Mouse (Mus musculus) heart, embryonic 14.5 days (tissue): ENCODE measurements around the gene Grin3b. TPM values are rescaled to one million over a fixed set of nuclear protein-coding genes. Genes with fewer than 3 reads are reported as not detected.
"Not testable (repeated sequence)": the region's sequence is repeated elsewhere in the genome, so short reads cannot be mapped to it uniquely, and the experiment has no call there.

ENCODE experiments used
- ATAC-seq: fragments of 200-750 bp; cut with Nextera tagmentation; 2 replicates; pipeline ENCODE4 v1.8.0; 2017; ENCODE audit warnings: low read depth, moderate TSS enrichment; ENCODE audit not compliant: insufficient number of reproducible peaks, insufficient read depth, low FRiP score
- H3K27ac ChIP-seq, 2 experiments: fragments of 200-500 bp in 1 of 2; fragments of 300-500 bp in 1 of 2; sonication (generic) in 1 of 2; replicated peaks in 1 of 2; 2 replicates each; pipeline ENCODE4 v1.5.1; 2012 to 2014; ENCODE audit warnings: low read depth in 2 of 2, low read length in 2 of 2, control low read depth in 1 of 2, mild to moderate bottlenecking in 1 of 2, mixed read lengths in 1 of 2; ENCODE audit not compliant: control insufficient read depth in 1 of 2, insufficient read depth in 1 of 2
- H3K27me3 ChIP-seq: fragments of 300-500 bp; sonication (generic); 2 replicates; pipeline ENCODE4 v1.6.1; 2014; ENCODE audit warnings: mild to moderate bottlenecking, low read length, control low read depth; ENCODE audit not compliant: control insufficient read depth, insufficient read depth
- H3K36me3 ChIP-seq: fragments of 300-500 bp; sonication (generic); 2 replicates; pipeline ENCODE4 v1.6.1; 2014; ENCODE audit warnings: mild to moderate bottlenecking, control low read depth, low read length, mixed read lengths; ENCODE audit not compliant: control insufficient read depth, insufficient read depth
- H3K4me1 ChIP-seq, 2 experiments: fragments of 200-500 bp in 1 of 2; fragments of 300-500 bp in 1 of 2; sonication (generic) in 1 of 2; 2 replicates each; pipeline ENCODE4 v1.6.1; 2012 to 2014; ENCODE audit warnings: low read length in 2 of 2, control low read depth in 1 of 2, mixed read lengths in 1 of 2; ENCODE audit not compliant: control insufficient read depth in 2 of 2, insufficient read depth in 2 of 2
- H3K4me2 ChIP-seq: fragments of 300-500 bp; sonication (generic); 2 replicates; pipeline ENCODE4 v1.6.1; 2014; ENCODE audit warnings: mild to moderate bottlenecking, low read length
- H3K4me3 ChIP-seq, 2 experiments: fragments of 200-500 bp in 1 of 2; fragments of 300-500 bp in 1 of 2; sonication (generic) in 1 of 2; 2 replicates each; pipeline ENCODE4 v1.5.1; 2012 to 2014; ENCODE audit warnings: low read length in 2 of 2, mild to moderate bottlenecking in 2 of 2, control low read depth in 1 of 2, low read depth in 1 of 2, moderate library complexity in 1 of 2; ENCODE audit not compliant: control insufficient read depth in 1 of 2, insufficient read depth in 1 of 2
- H3K9ac ChIP-seq: fragments of 300-500 bp; sonication (generic); 2 replicates; pipeline ENCODE4 v1.6.1; 2014; ENCODE audit warnings: mild to moderate bottlenecking, low read length
- H3K9me3 ChIP-seq: fragments of 300-500 bp; sonication (generic); 2 replicates; pipeline ENCODE4 v1.6.1; 2016; ENCODE audit warnings: low read length, control low read depth; ENCODE audit not compliant: control insufficient read depth
- WGBS: fragments of 180-500 bp; shearing (Covaris S2); extraction: QIAGEN DNeasy Blood & Tissue Kit; methylation state at CpG from one replicate; pipeline ENCODE4 v1.1.7; 2014; 5-methylcytosine and 5-hydroxymethylcytosine counted together
- polyA plus RNA-seq: library from polyadenylated mRNA; unstranded; fragments of >200 nt; fragmentation: Nextera tagmentation; extraction: Ambion mirVana; gene quantifications from 2 replicates; pipeline ENCODE4 v1.2.1, GENCODE M21; 2014

The Grin3b gene
- polyA plus RNA-seq, 1 experiment from 2014 or later, result 0.18 TPM

DNA sequence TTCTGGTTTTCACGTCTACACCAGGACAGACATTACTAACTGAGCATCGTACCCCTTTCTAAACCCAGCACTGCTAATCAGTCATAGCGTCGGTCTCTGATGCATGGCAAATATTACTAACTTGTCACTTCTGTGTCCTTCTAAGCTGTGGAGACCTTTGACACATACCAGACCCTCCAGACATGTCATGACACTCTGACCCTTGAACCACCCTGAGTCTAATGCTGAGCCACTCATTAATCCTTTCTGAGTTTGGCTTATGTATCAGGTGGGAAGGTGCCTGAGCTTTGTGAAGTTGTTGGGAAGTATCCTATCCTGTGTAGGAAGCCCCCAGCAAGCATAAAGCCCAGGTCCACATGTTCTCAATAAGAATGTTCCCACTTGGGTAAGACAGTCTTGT lies 20.6 kb upstream of the Grin3b start:
- 60% methylated on average over 4 of the region's 4 CpGs for WGBS
- H3K4me3 ChIP-seq, result no peak overlapping the region
- no peaks in the 10 kb centered on the region for H3K27me3 ChIP-seq
- no peaks in the 10 kb centered on the region for H3K9me3 ChIP-seq
- ATAC-seq, result no peak
- no peak overlapping the region for H3K27ac ChIP-seq
- H3K9ac ChIP-seq, result no peak overlapping the region
- H3K4me1 ChIP-seq, result peaks cover 20% of the 10 kb centered on the region in 2 experiments
- H3K36me3 ChIP-seq, result peaks cover 52% of the 10 kb centered on the region
- no peak overlapping the region for H3K4me2 ChIP-seq

DNA sequence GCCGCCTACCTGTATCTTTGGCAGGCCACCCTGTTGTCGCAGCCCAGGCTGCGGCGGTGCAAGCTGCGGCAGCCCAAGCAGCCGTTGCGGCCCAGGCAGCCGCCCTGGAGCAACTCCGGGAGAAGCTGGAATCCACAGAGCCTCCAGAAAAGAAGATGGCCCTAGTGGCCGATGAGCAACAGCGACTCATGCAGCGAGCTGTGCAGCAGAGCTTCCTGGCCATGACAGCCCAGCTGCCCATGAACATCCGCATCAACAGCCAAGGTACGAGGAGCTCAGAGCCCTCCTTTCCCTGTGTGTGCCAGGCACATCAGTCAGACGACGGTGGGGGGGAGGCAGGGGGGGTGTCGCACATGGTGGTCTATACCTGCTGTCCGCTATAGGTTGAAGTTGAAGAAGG lies 19.9 kb upstream of the Grin3b start:
- no peaks in the 10 kb centered on the region for H3K9me3 ChIP-seq
- 82% methylated on average over 18 of the region's 18 CpGs for WGBS
- peaks cover 52% of the 10 kb centered on the region for H3K36me3 ChIP-seq
- no peak for ATAC-seq
- H3K4me2 ChIP-seq, result no peak overlapping the region
- no peaks in the 10 kb centered on the region for H3K27me3 ChIP-seq
- H3K9ac ChIP-seq, result no peak overlapping the region
- H3K4me1 ChIP-seq, result peaks cover 13 to 16% of the 10 kb centered on the region in 2 experiments
- no peak overlapping the region for H3K4me3 ChIP-seq
- no peak overlapping the region for H3K27ac ChIP-seq

DNA sequence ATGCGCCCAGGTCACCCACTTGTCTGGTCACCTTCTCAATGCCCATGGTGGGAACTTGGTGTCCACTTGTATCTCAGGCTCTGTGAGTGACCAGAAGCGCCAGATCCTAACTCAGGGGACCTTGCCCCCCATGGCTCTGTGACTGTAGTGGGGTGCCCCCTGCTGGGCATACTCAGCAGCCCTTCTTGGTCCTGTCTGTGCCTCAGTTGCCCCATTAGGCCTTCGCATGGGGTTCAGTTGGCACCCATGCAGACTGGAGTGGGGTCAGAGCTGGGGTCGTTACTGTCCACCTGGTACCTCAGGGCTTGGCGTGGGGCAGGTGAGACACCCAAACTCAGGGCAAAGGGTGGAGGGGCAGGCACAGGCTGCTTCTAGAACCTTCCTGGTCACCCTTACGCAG lies 16.6 kb upstream of the Grin3b start:
- no peak overlapping the region for H3K27ac ChIP-seq
- ATAC-seq, result no peak
- no peaks in the 10 kb centered on the region for H3K27me3 ChIP-seq
- H3K4me1 ChIP-seq, result no peaks in the 10 kb centered on the region
- no peaks in the 10 kb centered on the region for H3K9me3 ChIP-seq
- WGBS, result 83% methylated on average over 6 of the region's 6 CpGs
- no peak overlapping the region for H3K9ac ChIP-seq
- H3K36me3 ChIP-seq, result peaks cover 43% of the 10 kb centered on the region
- no peak overlapping the region for H3K4me2 ChIP-seq
- H3K4me3 ChIP-seq, result no peak overlapping the region

DNA sequence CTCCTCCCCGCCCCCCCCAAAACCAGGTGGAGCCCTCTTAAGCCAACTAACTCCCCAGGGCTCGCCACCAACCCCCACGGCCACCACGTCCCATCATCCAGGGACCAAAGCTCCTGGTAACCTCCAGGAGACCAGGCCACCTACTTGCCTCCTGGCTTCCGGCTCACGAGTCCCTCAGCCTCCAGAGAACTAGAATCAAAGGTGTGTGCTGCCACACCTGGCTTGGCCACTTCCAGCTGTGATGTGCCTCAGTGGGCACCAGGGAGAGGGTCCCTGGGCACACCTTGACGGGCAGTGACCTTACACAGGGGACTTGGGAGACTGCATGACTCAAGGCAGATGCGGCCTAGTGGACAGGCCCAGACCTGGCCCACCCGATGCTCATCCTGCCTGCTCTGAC lies 14.8 kb upstream of the Grin3b start:
- H3K9me3 ChIP-seq, result no peaks in the 10 kb centered on the region
- H3K36me3 ChIP-seq, result peaks cover 25% of the 10 kb centered on the region
- H3K9ac ChIP-seq, result no peak overlapping the region
- H3K27me3 ChIP-seq, result no peaks in the 10 kb centered on the region
- H3K4me2 ChIP-seq, result no peak overlapping the region
- ATAC-seq, result no peak
- 68% methylated on average over 9 of the region's 9 CpGs for WGBS
- H3K27ac ChIP-seq, result no peak overlapping the region
- H3K4me3 ChIP-seq, result no peak overlapping the region
- peaks cover 2% of the 10 kb centered on the region in 2 experiments for H3K4me1 ChIP-seq

DNA sequence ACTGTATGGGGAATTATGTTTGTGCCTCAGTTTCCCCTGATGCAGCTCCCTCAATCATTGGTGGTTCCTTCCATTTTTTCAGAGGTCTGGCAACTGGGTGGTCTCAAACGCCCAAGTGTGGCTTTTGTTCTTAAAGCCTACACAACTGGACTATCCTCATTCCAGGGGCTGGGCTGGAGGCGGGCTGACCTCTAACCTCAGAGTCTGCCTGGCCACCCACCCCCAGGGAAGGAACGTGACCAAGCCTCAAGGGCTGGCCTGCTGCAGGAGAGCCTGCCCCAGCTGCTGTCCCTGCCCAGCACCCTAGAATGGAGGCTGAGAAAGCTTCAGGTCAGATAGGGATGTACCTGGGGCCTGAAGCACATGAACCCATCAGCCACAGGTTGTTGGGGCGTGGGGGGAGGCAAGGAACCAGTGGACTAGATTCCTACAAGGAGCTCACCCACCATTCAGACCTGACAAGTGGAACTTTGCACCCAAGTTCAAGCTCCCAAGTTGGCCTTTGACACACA lies 13.8 kb upstream of the Grin3b start:
- Histone ChIP-seq H3K36me3 (peaks cover 23% of the 10 kb centered on the region), H3K9ac (no peak overlapping the region), H3K4me1 (peaks cover 3 to 8% of the 10 kb centered on the region in 2 experiments), H3K27me3 (no peaks in the 10 kb centered on the region), H3K27ac (no peak overlapping the region), H3K9me3 (no peaks in the 10 kb centered on the region), H3K4me3 (no peak overlapping the region), H3K4me2 (no peak overlapping the region)
- ATAC-seq, result no peak
- 46% methylated on average over 4 of the region's 4 CpGs for WGBS

DNA sequence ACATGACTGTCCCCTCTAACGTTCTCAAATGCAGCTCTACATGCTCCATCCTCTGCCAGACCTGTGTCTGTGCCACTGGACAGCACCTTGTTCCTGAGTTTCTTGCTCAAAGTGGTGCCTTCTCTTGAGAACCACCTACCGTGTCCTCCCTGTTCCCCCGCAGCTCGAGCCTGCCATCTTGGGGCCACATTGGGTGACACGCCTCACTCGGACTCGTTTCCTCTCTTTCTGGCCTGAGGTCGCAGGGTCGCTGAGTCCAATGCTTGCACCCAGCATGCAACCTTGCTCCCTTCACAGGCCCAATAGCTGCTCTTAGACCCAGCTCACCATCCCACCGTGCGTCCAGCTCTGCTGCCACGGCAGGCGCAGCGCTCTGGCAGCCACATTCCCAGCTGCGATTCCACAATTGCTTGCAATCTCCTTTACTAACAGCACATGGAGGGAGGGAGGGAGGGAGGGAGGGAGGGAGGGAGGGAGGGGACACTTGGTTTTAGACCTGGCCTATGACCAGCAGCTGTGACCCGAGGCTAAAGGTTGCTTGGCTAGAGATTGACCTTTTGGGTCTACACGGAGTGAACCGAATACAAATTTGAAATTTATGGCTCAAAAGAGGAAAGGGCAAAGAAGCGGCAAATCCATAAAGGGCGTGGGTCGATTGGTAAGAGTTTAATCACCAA lies 12.2 kb upstream of the Grin3b start:
- Histone ChIP-seq H3K4me1 (peaks cover 3 to 8% of the 10 kb centered on the region in 2 experiments), H3K27ac (no peak overlapping the region), H3K4me3 (no peak overlapping the region), H3K36me3 (peaks cover 29% of the 10 kb centered on the region), H3K4me2 (peak overlapping the region; percentile 27), H3K9ac (no peak overlapping the region), H3K27me3 (no peaks in the 10 kb centered on the region), H3K9me3 (no peaks in the 10 kb centered on the region)
- 0 out of 2 replicates have a peak, but pooled peaks have one; percentile 6 for ATAC-seq
- WGBS, result 20% methylated on average over 21 of the region's 21 CpGs

DNA sequence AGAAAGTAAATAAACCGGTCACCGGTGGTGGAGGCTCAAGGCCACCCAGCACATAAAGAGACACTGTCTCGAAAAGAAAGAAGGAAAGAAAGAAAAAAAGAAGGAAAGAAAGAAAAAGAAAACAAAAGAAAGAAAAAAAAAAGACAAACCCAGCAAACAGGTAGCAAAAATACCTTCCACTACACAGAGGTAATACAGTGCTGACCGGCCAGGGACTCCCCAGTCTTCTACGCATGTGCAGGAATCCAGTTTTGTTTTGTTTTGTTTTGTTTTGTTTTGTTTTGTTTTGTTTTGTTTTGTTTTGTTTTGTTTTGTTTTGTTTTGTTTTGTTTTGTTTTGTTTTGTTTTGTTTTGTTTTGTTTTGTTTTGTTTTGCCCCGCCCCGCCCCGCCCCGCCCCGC lies 11.1 kb upstream of the Grin3b start:
- H3K9me3 ChIP-seq, H3K27me3 ChIP-seq, H3K4me2 ChIP-seq, H3K9ac ChIP-seq, H3K27ac ChIP-seq, ATAC-seq, H3K4me1 ChIP-seq: not testable (repeated sequence)
- H3K36me3 ChIP-seq, result peaks cover 35% of the 10 kb centered on the region
- WGBS, result 35% methylated on average over 10 of the region's 10 CpGs
- H3K4me3 ChIP-seq, result peak overlapping the region in 1 of 2 experiments; percentile 89; a peak in 1 of 4 replicates
